Mouse (Mus musculus) adrenal gland, adult 2 months (tissue): ENCODE data around the gene Paqr6. TPM values are rescaled to one million over a fixed set of nuclear protein-coding genes. Genes with fewer than 3 reads are reported as not detected.

ENCODE experiments used
- DNase-seq: peaks from one replicate; pipeline ENCODE4 v3.0.0; 2021
- polyA plus RNA-seq: library from polyadenylated mRNA; depleted of rRNA; stranded (reverse); fragments of >200 nt; gene quantifications from 2 replicates; pipeline ENCODE4 v1.2.3, GENCODE M21; 2012; rRNA removed
- total RNA-seq, 2 experiments: library from RNA; stranded (reverse); gene quantifications; 2 replicates each; pipeline ENCODE4 v1.2.3; 2021

The Paqr6 gene
- total and polyA plus RNA-seq, 3 experiments = 1.1 to 13.5 (median 4.7) TPM

DNA sequence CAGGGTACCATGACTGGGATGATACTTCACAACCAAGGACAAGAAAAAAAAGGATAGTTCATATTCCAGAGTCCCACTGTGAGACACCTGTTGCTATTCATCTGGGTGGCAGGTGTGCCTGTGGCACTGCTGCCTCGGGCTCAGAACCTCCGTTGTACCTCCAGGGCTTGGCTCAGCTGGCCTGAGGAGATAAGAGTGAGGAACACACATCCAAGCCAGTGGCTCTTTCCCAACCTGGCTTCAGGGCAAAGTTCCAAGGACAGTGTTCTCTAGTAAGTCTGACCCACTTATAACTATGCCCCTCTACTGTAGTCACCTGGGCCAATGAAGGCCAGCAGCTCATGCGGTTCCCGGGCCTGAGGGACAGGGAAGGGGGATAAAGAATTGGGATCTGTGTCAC, 47.3 kb downstream of the Paqr6 start:
- DNase-seq = peak; percentile 76

DNA sequence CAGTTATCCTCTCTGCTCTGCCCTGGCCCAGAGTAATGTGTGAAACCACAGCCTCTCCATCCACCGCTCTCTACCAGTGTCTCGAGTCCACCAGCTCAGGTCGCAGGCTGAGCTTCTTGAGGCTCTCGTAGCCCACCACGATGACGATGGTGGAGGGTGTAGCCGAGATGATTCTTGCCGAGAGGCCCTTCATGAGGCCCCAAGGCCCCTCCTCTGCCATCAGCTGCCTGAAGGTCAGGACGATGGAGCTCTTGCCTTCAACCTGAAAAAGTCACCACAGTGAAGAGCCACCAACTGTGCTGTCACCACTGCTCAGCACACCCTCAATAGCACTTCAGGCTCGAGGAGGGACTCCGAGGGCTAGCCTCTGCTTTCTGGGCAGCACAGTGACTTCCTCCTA, 48.3 kb downstream of the Paqr6 start:
- DNase-seq = no peak

GRCm38 (mm10) chr3:88415668-88416067, 51.3 kb downstream of the Paqr6 start:
- no peak for DNase-seq

- DNase-seq = no peak
Measured at GRCm38 (mm10) chr3:88418016-88418415, 53.6 kb downstream of the Paqr6 start.

Other genes with a start within 250 kb of the Paqr6 start
- 100 to 1,000 TPM in 1 of 2 experiments, 10 to 100 TPM in 1; 78.4 to 114 TPM for gene Mef2d, start 222.2 kb upstream of the Paqr6 start, total RNA-seq
- 173 and 185 TPM in 2 replicates for gene Mef2d, start 222.2 kb upstream of the Paqr6 start, polyA plus RNA-seq
- 10 to 100 TPM in 1 of 2 experiments, 1 to 10 TPM in 1; 8.5 to 18.3 TPM for gene Rhbg, start 109.9 kb upstream of the Paqr6 start, total RNA-seq
- 0.76 and 1.8 TPM in 2 replicates for gene Rhbg, start 109.9 kb upstream of the Paqr6 start, polyA plus RNA-seq
- gene Gm38392, start 77.4 kb upstream of the Paqr6 start, total RNA-seq = 1 to 10 TPM; 1.7 to 1.9 TPM
- gene Gm38392, start 77.4 kb upstream of the Paqr6 start, polyA plus RNA-seq = 0.26 TPM in 1 of 2 replicates, not detected in the other
- gene Tsacc, start 67.6 kb upstream of the Paqr6 start, total RNA-seq = 10 to 100 TPM in 1 of 2 experiments, 1 to 10 TPM in 1; 5.7 to 10.6 TPM
- gene Tsacc, start 67.6 kb upstream of the Paqr6 start, polyA plus RNA-seq = 1.9 and 2.3 TPM in 2 replicates
- 100 to 1,000 TPM; 218 to 316 TPM for gene Cct3, start 67.5 kb upstream of the Paqr6 start, total RNA-seq
- 48.9 and 64.9 TPM in 2 replicates for gene Cct3, start 67.5 kb upstream of the Paqr6 start, polyA plus RNA-seq
- 100 to 1,000 TPM; 229 to 231 TPM for gene Glmp, start 39.6 kb upstream of the Paqr6 start, total RNA-seq
- gene Glmp, start 39.6 kb upstream of the Paqr6 start, polyA plus RNA-seq = 145 and 186 TPM in 2 replicates
- 10 to 100 TPM; 13.9 to 14.1 TPM for gene Tmem79, start 28.4 kb upstream of the Paqr6 start, total RNA-seq
- 20.1 and 22.3 TPM in 2 replicates for gene Tmem79, start 28.4 kb upstream of the Paqr6 start, polyA plus RNA-seq
- gene Smg5, start 28.3 kb upstream of the Paqr6 start, total RNA-seq = 10 to 100 TPM; 42.9 to 47.5 TPM
- 56.3 and 60.2 TPM in 2 replicates for gene Smg5, start 28.3 kb upstream of the Paqr6 start, polyA plus RNA-seq
- 1 to 10 TPM in 1 of 2 experiments, under 1 TPM in 1; 0.63 to 1.2 TPM for gene Bglap3, start 8.2 kb downstream of the Paqr6 start, total RNA-seq
- not detected in 2 replicates for gene Bglap3, start 8.2 kb downstream of the Paqr6 start, polyA plus RNA-seq
- gene Bglap2, start 14.1 kb downstream of the Paqr6 start, total RNA-seq = 1 to 10 TPM in 1 of 2 experiments, not detected in 1; 2.2 TPM
- gene Bglap2, start 14.1 kb downstream of the Paqr6 start, polyA plus RNA-seq = 0.28 TPM in 1 of 2 replicates, not detected in the other
- 1 to 10 TPM in 1 of 2 experiments, under 1 TPM in 1; 0.86 to 3.4 TPM for gene Bglap, start 19.9 kb downstream of the Paqr6 start, total RNA-seq
- 1.1 TPM in 1 of 2 replicates, not detected in the other for gene Bglap, start 19.9 kb downstream of the Paqr6 start, polyA plus RNA-seq
- gene Pmf1, start 45.7 kb downstream of the Paqr6 start, total RNA-seq = 10 to 100 TPM; 31.1 to 43.0 TPM
- 75.8 and 77.4 TPM in 2 replicates for gene Pmf1, start 45.7 kb downstream of the Paqr6 start, polyA plus RNA-seq
- 10 to 100 TPM; 51.1 to 59.4 TPM for gene Slc25a44, start 60.6 kb downstream of the Paqr6 start, total RNA-seq
- gene Slc25a44, start 60.6 kb downstream of the Paqr6 start, polyA plus RNA-seq = 40.7 and 40.9 TPM in 2 replicates
- 10 to 100 TPM in 1 of 2 experiments, 1 to 10 TPM in 1; 8.8 to 14.3 TPM for gene Sema4a, start 96.6 kb downstream of the Paqr6 start, total RNA-seq
- 31.8 and 42.4 TPM in 2 replicates for gene Sema4a, start 96.6 kb downstream of the Paqr6 start, polyA plus RNA-seq
- 100 to 1,000 TPM in 1 of 2 experiments, 10 to 100 TPM in 1; 78.2 to 158 TPM for gene Lmna, start 145.4 kb downstream of the Paqr6 start, total RNA-seq
- 170 and 236 TPM in 2 replicates for gene Lmna, start 145.4 kb downstream of the Paqr6 start, polyA plus RNA-seq
- gene Mex3a, start 167.8 kb downstream of the Paqr6 start, total RNA-seq = 1 to 10 TPM; 2.3 to 3.2 TPM
- 1.7 and 2.1 TPM in 2 replicates for gene Mex3a, start 167.8 kb downstream of the Paqr6 start, polyA plus RNA-seq
- not detected for gene Rab25, start 183.7 kb downstream of the Paqr6 start, total RNA-seq
- 0.09 and 0.10 TPM in 2 replicates for gene Rab25, start 183.7 kb downstream of the Paqr6 start, polyA plus RNA-seq
- 100 to 1,000 TPM; 153 to 154 TPM for gene Lamtor2, start 188.5 kb downstream of the Paqr6 start, total RNA-seq
- 107 and 117 TPM in 2 replicates for gene Lamtor2, start 188.5 kb downstream of the Paqr6 start, polyA plus RNA-seq
- 100 to 1,000 TPM in 1 of 2 experiments, 10 to 100 TPM in 1; 61.1 to 100 TPM for gene Ubqln4, start 189.2 kb downstream of the Paqr6 start, total RNA-seq
- gene Ubqln4, start 189.2 kb downstream of the Paqr6 start, polyA plus RNA-seq = 77.9 and 96.2 TPM in 2 replicates
- 100 to 1,000 TPM; 178 to 218 TPM for gene Ssr2, start 211.3 kb downstream of the Paqr6 start, total RNA-seq
- gene Ssr2, start 211.3 kb downstream of the Paqr6 start, polyA plus RNA-seq = 110 and 151 TPM in 2 replicates
- gene Arhgef2, start 241.4 kb downstream of the Paqr6 start, total RNA-seq = 10 to 100 TPM; 26.3 to 33.3 TPM
- 35.9 and 37.5 TPM in 2 replicates for gene Arhgef2, start 241.4 kb downstream of the Paqr6 start, polyA plus RNA-seq